Mouse (Mus musculus) megakaryocyte progenitor cell, adult 5-6 weeks (primary cell): ENCODE measurements around the gene Tmem42. TPM values are rescaled to one million over a fixed set of nuclear protein-coding genes. Genes with fewer than 3 reads are reported as not detected.
A peak's percentile ranks its signal among the peaks of the same experiment; 100 is the strongest.

Experiments
- ATAC-seq: replicated peaks from 2 replicates; pipeline ENCODE4 v1.8.0; 2016; ENCODE audit warnings: mild to moderate bottlenecking, moderate TSS enrichment, inconsistent platforms; ENCODE audit not compliant: poor library complexity
- total RNA-seq, 2 experiments: library from RNA; stranded (forward) in 1 of 2; stranded (reverse) in 1 of 2; fragments of 157-497, 149-512 nt in 1 of 2; fragments of 200-1000 nt in 1 of 2; gene quantifications; 2 replicates each; pipeline versions ENCODE4 v1.2.3 to v1.2.4; 2015 to 2017

The Tmem42 gene
- total RNA-seq (2015), result 12.7 and 15.7 TPM in 2 replicates
- 8.5 and 8.7 TPM in 2 replicates for total RNA-seq (2017)

DNA sequence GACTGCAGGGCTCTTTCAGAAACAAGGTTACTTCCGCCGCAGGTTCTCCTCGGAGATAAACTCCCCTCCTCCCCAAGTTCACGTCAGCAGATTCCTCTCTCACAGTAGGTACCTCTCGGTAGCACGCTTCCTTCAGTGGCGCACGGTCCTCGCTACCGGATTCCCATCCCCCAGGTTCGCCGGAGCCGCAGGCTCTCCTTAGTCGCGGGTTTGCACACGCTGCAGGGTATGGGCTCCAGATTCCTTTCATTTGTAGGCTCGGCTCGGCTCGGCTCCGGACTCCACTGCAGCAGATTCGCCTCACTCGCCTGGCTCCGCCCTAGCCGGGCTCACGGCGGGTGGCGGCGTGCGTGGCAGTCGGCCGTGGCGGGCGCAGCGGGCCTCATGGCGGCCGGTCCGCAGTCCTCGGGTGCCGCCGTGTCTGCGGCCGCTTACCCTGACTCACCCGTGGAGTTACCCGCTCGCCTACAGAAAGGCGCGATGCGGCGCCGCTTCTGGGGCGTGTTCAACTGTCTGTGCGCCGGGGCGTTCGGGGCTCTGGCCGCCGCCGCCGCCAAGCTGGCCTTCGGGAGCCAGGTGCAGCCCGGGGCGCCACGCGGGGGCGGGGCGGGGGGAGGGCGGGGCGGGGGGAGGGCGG lies at the start of gene Tmem42:
Tmem42 (plus strand) TSS at position 332 of the 637 bp plus-strand sequence.
- peak; percentile 83 for ATAC-seq

DNA sequence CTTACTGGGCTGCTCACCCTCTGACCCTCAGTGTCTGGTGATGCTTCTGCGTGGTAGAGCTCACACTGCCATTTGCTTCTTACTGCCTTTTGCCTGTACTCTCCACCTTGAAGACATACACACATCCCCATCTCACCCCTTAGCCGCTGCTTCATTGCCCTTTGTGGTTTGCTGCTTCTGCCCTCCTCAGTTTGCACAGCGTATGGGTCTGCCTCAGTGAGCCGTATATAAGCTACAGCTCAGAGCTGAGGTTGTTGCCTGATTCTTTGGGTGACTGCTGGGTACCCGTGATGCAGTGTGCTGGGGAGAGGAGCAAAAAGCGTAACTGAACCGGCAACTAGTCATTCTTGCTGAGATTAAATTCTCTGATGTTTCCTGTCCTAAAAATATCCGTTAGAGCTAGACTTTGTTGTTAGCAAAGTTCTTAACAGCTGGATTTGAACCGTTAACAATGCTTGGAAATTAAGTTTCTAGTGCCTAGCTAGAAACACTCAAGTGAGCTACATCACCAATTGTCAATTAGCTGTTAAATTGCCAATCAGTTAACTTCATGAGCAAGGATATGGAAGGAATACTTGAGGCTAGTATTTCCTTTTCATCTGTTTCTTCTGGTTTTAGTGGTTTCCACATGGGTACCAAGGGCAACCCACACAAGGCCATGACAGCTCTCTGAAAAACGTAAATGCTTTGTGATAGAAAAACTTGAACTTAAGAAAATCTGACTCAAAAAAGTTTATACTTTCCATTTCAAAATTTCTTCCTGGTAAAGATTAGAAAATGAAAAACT lies 22.5 kb upstream of the Tmem42 start:
- ATAC-seq, result 0 out of 2 replicates have a peak, but pooled peaks have one; percentile 9

DNA sequence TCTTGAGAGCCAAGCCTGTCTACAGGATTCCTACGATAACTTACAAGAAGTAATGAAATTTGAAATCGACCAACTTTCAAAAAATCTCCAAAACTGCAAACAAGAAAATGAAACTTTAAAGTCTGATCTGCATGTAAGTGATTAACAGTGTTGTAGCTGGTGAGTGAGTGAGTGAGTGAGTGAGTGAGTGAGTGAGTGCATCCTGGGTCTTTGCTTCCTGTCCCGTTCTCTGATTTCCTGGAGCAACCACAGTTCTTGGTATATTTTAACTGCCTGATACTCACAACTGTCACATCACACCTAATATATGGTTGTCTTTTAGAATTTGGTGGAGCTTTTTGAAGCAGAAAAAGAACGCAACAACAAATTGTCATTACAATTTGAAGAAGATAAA lies 21.9 kb upstream of the Tmem42 start:
- no peak for ATAC-seq

DNA sequence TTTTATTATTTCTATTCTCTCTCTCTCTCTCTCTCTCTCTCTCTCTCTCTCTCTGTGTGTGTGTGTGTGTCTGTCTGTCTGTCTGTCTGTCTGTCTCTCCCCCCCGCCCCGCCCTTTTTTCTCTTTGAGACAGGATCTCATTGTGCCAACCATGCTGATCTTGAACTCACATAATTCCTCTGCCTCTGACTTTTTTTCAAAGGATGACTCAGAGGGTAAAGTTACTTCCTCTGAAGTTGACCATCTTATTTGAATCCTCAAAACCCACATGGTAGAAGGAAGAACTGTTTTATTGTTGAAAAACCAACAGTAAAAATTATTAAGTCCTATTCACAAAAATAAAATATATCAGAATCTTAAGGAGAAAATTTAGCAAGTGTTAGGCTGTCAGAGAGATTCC lies 16.4 kb upstream of the Tmem42 start:
- no peak for ATAC-seq

DNA sequence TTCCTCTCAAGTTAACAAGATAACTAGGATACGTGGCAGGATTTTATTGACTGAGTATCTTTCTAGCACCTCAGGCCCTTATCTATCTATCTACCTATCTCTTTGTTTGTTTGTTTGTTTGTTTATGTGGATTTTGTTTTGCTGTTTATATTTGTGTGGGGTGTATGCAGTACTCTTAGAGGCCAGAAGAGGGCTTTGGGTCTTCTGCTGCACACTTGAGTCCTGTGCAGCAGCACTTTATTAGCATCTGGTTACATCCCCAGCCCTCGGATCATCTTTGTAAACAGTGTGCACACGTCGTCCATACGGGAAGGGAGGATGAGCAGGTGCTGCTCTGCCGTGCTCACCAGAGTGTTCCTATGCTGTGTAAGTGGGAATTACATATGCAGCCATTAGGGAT lies 15.1 kb upstream of the Tmem42 start:
- peak; percentile 65 for ATAC-seq

DNA sequence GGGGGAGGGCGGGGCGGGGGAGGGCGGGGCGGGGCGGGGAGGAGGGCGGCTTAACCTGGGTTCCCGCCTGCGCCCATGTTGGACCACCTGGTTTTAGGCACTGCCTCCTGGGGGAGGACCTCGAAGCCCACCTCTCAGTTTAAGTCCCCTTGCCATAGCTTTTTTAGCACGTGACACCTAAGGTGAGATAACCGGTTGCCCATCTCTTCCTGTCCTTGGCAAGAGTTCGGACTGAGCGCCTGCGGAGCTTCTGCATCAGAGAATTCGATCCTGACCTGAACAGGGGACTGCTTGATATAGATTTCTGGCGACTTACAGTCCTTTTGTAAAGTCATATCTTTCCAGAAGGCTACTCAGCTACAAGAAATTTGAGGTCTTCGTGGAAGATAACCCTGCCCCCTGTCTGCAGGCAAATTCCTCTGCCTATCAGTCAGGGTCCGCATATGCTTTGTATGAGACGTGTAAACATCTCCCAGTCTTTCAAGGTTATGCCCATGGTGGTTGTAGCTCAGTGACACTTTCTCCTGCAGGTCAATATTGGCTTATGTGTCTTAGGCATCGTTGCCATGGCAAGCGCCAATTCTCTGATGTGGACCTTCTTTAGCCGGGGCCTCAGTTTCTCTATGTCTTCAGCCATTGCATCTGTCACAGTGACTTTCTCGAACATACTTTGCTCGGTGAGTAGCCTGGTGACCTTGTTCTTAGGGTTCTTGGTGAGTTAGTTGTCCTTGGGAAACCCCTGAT lies 682 bp downstream of the Tmem42 start:
- peak; percentile 30; the same call in 1 of the 2 replicates for ATAC-seq

DNA sequence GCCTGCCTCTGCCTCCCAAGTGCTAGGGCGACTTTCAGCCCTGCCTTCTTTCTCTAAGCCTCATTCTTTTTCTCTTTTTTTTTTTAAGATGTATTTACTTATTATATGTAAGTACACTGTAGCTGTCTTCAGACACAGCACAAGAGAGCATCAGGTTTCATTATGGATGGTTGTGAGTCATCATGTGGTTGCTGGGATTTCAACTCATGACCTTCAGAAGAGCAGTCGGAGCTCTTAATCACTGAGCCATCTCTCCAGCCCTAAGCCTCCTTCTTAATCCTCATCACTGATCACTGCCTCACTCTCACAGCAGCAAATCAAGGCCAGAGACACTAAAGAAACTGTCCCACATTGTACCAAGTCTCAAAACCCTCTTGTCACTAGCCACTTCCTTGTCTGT lies 3.1 kb downstream of the Tmem42 start:
- ATAC-seq, result no peak

DNA sequence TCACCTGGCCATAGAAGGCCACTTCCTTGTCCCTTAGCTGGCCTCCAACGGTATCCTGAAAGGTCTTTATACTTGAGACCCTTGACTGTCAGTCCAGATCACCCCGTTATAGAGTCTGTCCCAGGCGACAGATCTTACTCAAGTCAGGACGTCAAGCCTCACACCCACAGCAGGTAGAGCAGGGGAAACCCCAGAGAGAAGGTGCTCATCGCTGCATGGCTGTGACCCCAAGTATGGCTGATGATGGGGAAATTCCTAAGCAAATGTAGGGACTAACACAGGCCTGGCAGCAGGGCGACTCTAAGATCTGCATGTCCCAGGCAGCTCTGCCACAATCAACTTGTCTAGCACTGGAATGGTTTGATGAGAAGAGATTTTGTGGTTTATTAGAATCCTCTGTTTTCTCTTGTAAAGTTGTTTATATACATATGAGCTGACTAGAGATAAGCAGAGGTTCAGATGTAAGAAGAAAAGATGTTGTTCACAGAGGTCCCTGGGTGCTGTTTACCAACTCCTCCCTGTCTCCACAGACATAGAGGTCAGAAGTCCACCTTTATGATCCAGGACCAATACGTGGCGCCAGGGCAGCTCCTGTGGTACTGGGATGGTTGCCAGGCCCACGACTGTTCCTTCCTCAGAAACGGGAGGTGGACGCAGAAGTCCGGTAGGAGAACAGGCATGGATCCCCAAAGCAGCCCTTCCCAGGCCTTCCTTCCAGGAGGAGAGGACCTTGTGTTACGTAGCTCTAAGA lies 10.5 kb downstream of the Tmem42 start:
- ATAC-seq, result no peak

DNA sequence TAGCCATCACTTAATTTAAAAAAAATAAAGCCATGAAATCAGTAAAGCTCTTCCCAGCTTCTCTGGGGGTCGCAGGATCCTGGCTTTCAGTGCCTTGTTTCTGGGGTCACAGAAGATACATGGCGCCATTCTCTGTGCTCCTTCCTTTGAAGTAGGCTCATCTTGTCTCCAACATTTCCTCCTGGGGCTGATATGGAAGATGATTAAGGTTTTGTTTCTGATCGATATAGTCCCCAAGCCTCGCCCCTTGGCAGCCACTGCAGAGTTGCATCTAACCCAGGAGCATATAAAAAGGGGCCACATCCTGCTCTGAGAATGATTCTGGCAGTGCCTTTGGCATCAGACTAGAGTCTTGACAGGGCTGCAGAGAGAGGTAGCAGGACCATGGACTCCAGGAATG lies 13.3 kb downstream of the Tmem42 start, which contains the start of gene Tgm4:
Tgm4 (plus strand) TSS at position 301 of the 400 bp plus-strand sequence.
- no peak for ATAC-seq

DNA sequence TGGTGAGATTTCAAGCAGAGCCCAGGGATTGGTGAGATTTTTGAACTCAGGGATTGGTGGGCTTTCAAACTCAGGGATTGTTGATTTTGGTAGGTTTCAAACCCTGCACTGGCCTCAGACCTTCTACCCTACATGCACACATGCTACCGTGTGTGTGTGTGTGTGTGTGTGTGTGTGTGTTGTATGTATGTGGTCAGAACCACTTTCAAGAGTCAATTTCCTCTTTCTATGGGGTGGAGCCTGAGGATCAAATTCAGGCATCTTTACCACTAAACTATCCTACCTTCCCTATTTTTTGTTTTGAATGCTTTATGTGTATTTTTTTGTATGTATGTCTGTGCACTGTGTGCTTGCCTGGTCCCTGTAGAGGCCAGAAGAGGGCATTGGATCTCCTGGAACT lies 26.5 kb downstream of the Tmem42 start:
- ATAC-seq, result peak; percentile 80

DNA sequence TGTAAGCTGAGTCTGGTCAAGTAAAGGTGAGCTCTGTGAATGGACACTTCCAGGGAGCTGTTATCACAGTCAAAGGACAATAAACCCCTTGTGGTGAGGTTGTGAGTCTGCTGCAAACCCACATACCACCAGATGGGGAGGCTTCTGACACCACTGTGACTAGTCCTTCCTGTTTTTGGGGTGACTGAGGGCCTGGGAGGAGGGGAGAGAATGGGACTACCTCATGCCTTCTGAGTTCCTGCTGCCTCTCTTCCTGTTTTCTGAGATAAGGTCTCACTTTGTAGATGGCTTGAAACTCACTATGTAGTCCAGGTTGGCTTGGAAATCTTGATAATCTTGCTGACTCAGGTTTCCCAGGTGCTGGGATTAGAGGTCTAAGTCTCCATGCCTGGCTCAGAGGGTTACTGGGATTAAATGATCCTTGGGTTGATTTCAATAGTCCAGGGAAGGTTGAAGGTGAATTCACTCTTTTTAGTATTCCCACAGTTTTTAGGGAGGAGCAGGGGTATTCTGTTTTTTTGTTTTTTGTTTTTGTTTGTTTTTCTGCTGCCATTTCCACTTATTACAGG lies 37.7 kb downstream of the Tmem42 start:
- ATAC-seq, result peak; percentile 100

DNA sequence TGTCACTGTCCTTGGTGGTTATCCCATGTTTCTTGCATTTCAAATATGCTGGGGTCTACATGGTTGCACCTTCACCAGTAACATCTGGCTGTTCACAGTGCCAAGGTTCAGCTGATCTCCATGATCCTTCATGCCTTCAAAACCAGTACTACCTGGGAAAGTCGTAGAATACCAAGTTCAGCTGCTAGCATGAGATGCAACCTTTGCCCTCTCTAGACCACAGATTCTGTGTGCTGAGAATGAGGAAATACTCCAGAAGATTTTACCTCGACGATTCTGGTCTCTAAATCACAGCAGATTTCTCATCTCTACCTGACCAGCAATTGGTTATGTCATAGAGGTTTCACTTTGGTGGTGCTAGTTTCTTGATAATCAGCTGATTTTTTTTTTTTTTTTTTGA lies 39.0 kb downstream of the Tmem42 start:
- no peak for ATAC-seq

Other genes with a start within 250 kb of the Tmem42 start
- gene Tcaim, start 215.8 kb upstream of the Tmem42 start, total RNA-seq (2015), result 4.0 and 4.9 TPM in 2 replicates
- 6.8 and 8.3 TPM in 2 replicates for gene Tcaim, start 215.8 kb upstream of the Tmem42 start, total RNA-seq (2017)
- gene Gm35549, start 177.3 kb upstream of the Tmem42 start, total RNA-seq (2015), result not detected in 2 replicates
- not detected in 2 replicates for gene Gm35549, start 177.3 kb upstream of the Tmem42 start, total RNA-seq (2017)
- gene Zfp445, start 155.3 kb upstream of the Tmem42 start, total RNA-seq (2015), result 27.2 and 35.6 TPM in 2 replicates
- gene Zfp445, start 155.3 kb upstream of the Tmem42 start, total RNA-seq (2017), result 56.0 and 80.6 TPM in 2 replicates
- gene Zkscan7, start 135.6 kb upstream of the Tmem42 start, total RNA-seq (2015), result 1.4 TPM in 2 replicates
- gene Zkscan7, start 135.6 kb upstream of the Tmem42 start, total RNA-seq (2017), result 1.6 and 2.2 TPM in 2 replicates
- gene Zfp105, start 98.3 kb upstream of the Tmem42 start, total RNA-seq (2015), result 1.6 and 1.8 TPM in 2 replicates
- gene Zfp105, start 98.3 kb upstream of the Tmem42 start, total RNA-seq (2017), result 1.5 and 2.2 TPM in 2 replicates
- 48.1 and 50.3 TPM in 2 replicates for gene 1110059G10Rik, start 70.3 kb upstream of the Tmem42 start, total RNA-seq (2015)
- 18.7 and 23.9 TPM in 2 replicates for gene 1110059G10Rik, start 70.3 kb upstream of the Tmem42 start, total RNA-seq (2017)
- gene Kif15, start 70.3 kb upstream of the Tmem42 start, total RNA-seq (2015), result 132 and 145 TPM in 2 replicates
- gene Kif15, start 70.3 kb upstream of the Tmem42 start, total RNA-seq (2017), result 343 and 401 TPM in 2 replicates
- gene Tgm4, start 13.4 kb downstream of the Tmem42 start, total RNA-seq (2015), result not detected in 2 replicates
- gene Tgm4, start 13.4 kb downstream of the Tmem42 start, total RNA-seq (2017), result 0.04 TPM in 1 of 2 replicates, not detected in the other
- gene Zdhhc3, start 91.9 kb downstream of the Tmem42 start, total RNA-seq (2015), result 48.4 and 58.5 TPM in 2 replicates
- 46.8 and 48.4 TPM in 2 replicates for gene Zdhhc3, start 91.9 kb downstream of the Tmem42 start, total RNA-seq (2017)
- gene Exosc7, start 91.9 kb downstream of the Tmem42 start, total RNA-seq (2015), result 73.1 and 84.3 TPM in 2 replicates
- 99.3 and 118 TPM in 2 replicates for gene Exosc7, start 91.9 kb downstream of the Tmem42 start, total RNA-seq (2017)
- gene Clec3b, start 129.6 kb downstream of the Tmem42 start, total RNA-seq (2015), result not detected in 2 replicates
- not detected in 2 replicates for gene Clec3b, start 129.6 kb downstream of the Tmem42 start, total RNA-seq (2017)
- 0.07 and 0.44 TPM in 2 replicates for gene Cdcp1, start 194.7 kb downstream of the Tmem42 start, total RNA-seq (2015)
- 0.17 and 0.30 TPM in 2 replicates for gene Cdcp1, start 194.7 kb downstream of the Tmem42 start, total RNA-seq (2017)
- gene Tmem158, start 239.4 kb downstream of the Tmem42 start, total RNA-seq (2015), result 0.54 and 0.62 TPM in 2 replicates
- gene Tmem158, start 239.4 kb downstream of the Tmem42 start, total RNA-seq (2017), result 0.47 and 0.54 TPM in 2 replicates